Comparison of ENCODE assay signal across 7 mouse cellular contexts in genomic region chr11:100714534-100714915, GRCm38 (mm10). TPM values are rescaled to one million over a fixed set of nuclear protein-coding genes. Genes with fewer than 3 reads are reported as not detected.
DNase-seq lines count a peak whose midpoint lies in the region; ATAC-seq lines count a peak whose summit lies in the region.

No protein-coding gene starts in this region.

- H3K27ac ChIP-seq in forebrain, embryonic 11.5 days (ENCODE audit: low read depth, low read length) = peak overlapping the region; percentile 7; the same call in 1 of the 2 replicates

- no peaks in the 10 kb centered on the region; the same call in 1 of the 2 replicates for H3K36me3 ChIP-seq in forebrain, embryonic 11.5 days (ENCODE audit: control insufficient read depth, insufficient read depth, low read length)

- ATAC-seq in forebrain, embryonic 11.5 days (replicated peaks; ENCODE audit: low FRiP score) = no peak; the same call in 1 of the 2 replicates

- H3K4me2 ChIP-seq in forebrain, embryonic 11.5 days (ENCODE audit: low read depth, low read length, severe bottlenecking) = peak overlapping the region; percentile 42; the same call in 1 of the 2 replicates

- no peaks in the 10 kb centered on the region for H3K9me3 ChIP-seq in forebrain, embryonic 11.5 days (ENCODE audit: control insufficient read depth, low read length)

- H3K27me3 ChIP-seq in forebrain, embryonic 11.5 days (ENCODE audit: control insufficient read depth, insufficient read depth, low read length) = no peaks in the 10 kb centered on the region

- DNase-seq in MEL-GATA-1-ER (ENCODE audit: extremely low read depth, low read depth) = peak; percentile 67
- peak; percentile 65 for DNase-seq in c-Kit-negative CD71-positive TER-119-positive erythroid progenitor cells, embryonic 14.5 days (ENCODE audit: low read depth, low spot score)
- DNase-seq in forebrain, embryonic 11.5 days (ENCODE audit: low spot score) = peak; percentile 83
- peak; percentile 91 for DNase-seq in heart, postnatal 4 days
- DNase-seq in layer of hippocampus, adult 9-11 months = peak; percentile 80
- DNase-seq in lung, postnatal 10 days = peak; percentile 90
- peak; percentile 88 to 89 for DNase-seq in right cerebral cortex, adult 2 months (ENCODE audit: low spot score in 2 of 2)

- H3K4me3 ChIP-seq in forebrain, embryonic 11.5 days (ENCODE audit: low read depth, low read length) = no peak overlapping the region

- no peak overlapping the region; the same call in 1 of the 2 replicates for H3K9ac ChIP-seq in forebrain, embryonic 11.5 days (ENCODE audit: low read length)

- H3K4me1 ChIP-seq in forebrain, embryonic 11.5 days (replicated peaks; ENCODE audit: control insufficient read depth, insufficient read depth, low read length) = peaks cover 12% of the 10 kb centered on the region

- 59% methylated on average over 6 of the region's 6 CpGs for WGBS in forebrain, embryonic 11.5 days

RNA-seq across cellular contexts. Expression of gene Hspb9, which starts 0.9 kb away (rescaled TPM):
- polyA plus RNA-seq in forebrain, embryonic 11.5 days (2014; fragmentation: Nextera tagmentation; extraction: Ambion mirVana) = 0.36 and 0.45 TPM in 2 replicates
- total RNA-seq in heart, postnatal 4 days (2021) = not detected

RNA-seq across cellular contexts. Expression of gene Kat2a, which starts 2.3 kb away (rescaled TPM):
- polyA plus RNA-seq in forebrain, embryonic 11.5 days (2014; fragmentation: Nextera tagmentation; extraction: Ambion mirVana) = 80.7 and 82.0 TPM in 2 replicates
- total RNA-seq in heart, postnatal 4 days (2021) = 10 to 100 TPM; 17.5 to 18.0 TPM

RNA-seq across cellular contexts. Expression of gene Dhx58, which starts 10.5 kb away (rescaled TPM):
- polyA plus RNA-seq in forebrain, embryonic 11.5 days (2014; fragmentation: Nextera tagmentation; extraction: Ambion mirVana) = 3.1 and 4.3 TPM in 2 replicates
- under 1 TPM; 0.62 to 0.83 TPM for total RNA-seq in heart, postnatal 4 days (2021)

RNA-seq across cellular contexts. Expression of gene Zfp385c, which starts 22.3 kb away (rescaled TPM):
- 0.16 TPM in 1 of 2 replicates, not detected in the other for polyA plus RNA-seq in forebrain, embryonic 11.5 days (2014; fragmentation: Nextera tagmentation; extraction: Ambion mirVana)
- under 1 TPM; 0.56 to 0.60 TPM for total RNA-seq in heart, postnatal 4 days (2021)

RNA-seq across cellular contexts. Expression of gene Rab5c, which starts 23.5 kb away (rescaled TPM):
- polyA plus RNA-seq in forebrain, embryonic 11.5 days (2014; fragmentation: Nextera tagmentation; extraction: Ambion mirVana) = 39.4 and 50.5 TPM in 2 replicates
- 10 to 100 TPM; 78.8 to 83.6 TPM for total RNA-seq in heart, postnatal 4 days (2021)
